Mouse (Mus musculus): ENCODE measurements around the gene Rerg. TPM values are rescaled to one million over a fixed set of nuclear protein-coding genes. Genes with fewer than 3 reads are reported as not detected.

Rerg gene
- polyA plus RNA-seq, 1 experiment, result not detected

GRCm38 (mm10) chr6:137065506-137065905, 104.8 kb downstream of the Rerg start:
- no peak overlapping the region for H3K27ac ChIP-seq (ENCODE audit: insufficient read depth, low read depth, low read length)
- H3K4me1 ChIP-seq (ENCODE audit: control insufficient read depth, insufficient read depth, low read length), result no peaks in the 10 kb centered on the region
- no peak for TF ChIP-seq CTCF (IDR thresholded peaks at IDR 0.05; ENCODE audit: low read depth, low read length)
- no peak for TF ChIP-seq POLR2A (IDR thresholded peaks at IDR 0.05; ENCODE audit: borderline replicate concordance, low read depth, low read length)
- H3K4me3 ChIP-seq (ENCODE audit: insufficient read depth, low read length), result no peak overlapping the region

GRCm38 (mm10) chr6:137064786-137065185, 105.5 kb downstream of the Rerg start:
- Histone ChIP-seq H3K27ac (ENCODE audit: insufficient read depth, low read depth, low read length) (no peak overlapping the region), H3K4me1 (ENCODE audit: control insufficient read depth, insufficient read depth, low read length) (no peaks in the 10 kb centered on the region), H3K4me3 (ENCODE audit: insufficient read depth, low read length) (no peak overlapping the region)
- TF ChIP-seq CTCF (IDR thresholded peaks at IDR 0.05; ENCODE audit: low read depth, low read length), result no peak
- no peak for TF ChIP-seq POLR2A (IDR thresholded peaks at IDR 0.05; ENCODE audit: borderline replicate concordance, low read depth, low read length)

DNA sequence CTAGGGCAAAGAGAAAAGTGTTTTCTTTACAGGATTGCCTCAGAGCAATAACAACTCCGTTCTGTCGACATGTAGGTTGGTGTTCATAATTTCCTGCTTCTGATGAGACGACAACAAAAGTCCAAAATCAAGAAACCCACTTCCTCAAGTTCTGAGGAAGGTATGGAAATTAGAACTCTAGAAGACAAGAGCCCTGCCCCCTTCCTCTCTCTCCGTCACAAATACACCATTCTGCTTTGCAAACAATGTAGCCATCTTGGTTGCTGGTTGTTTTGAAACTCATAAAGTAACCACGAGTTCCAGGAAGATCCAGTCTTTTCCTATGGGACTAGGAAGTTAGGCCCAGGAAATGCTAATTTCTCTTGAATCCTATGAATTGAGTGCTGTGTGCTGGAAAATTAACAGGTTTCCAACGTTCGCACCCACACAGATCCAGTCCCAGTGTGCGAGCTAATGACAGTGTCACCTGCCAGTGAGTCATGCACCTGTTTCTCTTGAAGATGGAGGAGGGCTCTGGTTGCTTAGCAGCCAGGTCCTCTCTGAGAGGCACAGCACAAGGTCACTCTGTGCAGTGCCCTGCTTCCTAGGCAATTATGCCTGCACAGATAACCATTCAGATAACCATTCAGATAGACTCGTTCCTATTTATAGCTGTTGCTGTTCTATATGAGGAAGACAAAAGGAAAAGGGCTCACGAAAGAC, 106.9 kb downstream of the Rerg start:
- H3K4me1 ChIP-seq (ENCODE audit: control insufficient read depth, insufficient read depth, low read length), result no peaks in the 10 kb centered on the region
- H3K27ac ChIP-seq (ENCODE audit: insufficient read depth, low read depth, low read length), result no peak overlapping the region
- H3K4me3 ChIP-seq (ENCODE audit: insufficient read depth, low read length), result no peak overlapping the region
- TF ChIP-seq POLR2A (IDR thresholded peaks at IDR 0.05; ENCODE audit: borderline replicate concordance, low read depth, low read length), result no peak
- TF ChIP-seq CTCF (IDR thresholded peaks at IDR 0.05; ENCODE audit: low read depth, low read length), result no peak

DNA sequence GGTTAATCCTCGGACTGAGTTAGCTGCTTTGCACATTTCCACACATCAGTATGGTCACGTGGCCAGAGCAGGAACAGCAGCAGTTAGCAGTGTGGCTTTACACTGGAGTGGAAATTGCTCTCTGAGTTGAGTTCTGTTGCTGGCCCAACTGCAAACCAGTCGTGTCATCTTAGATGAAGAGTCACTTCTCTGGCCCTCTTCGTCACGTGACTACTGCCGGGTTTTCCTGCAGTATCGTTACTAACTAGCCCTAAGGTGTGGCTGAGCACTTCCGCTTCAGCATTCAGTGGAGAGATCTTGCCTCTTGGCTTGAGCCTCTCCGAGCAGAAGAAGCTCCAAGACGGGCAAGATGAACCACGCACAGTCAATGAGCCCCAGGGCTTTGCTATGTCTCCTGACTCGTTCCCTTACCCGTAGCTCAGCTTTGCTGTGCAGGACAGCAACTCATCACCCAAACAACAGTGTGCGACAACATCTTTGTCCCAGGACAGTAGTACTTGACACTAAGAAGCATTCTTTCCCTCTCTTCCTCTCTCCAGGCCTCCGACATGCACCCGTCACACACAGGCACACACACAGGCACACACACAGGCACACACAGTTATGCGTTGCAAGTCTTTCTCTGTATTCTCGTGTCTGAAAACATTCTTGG, 108.3 kb downstream of the Rerg start:
- Histone ChIP-seq H3K4me1 (ENCODE audit: control insufficient read depth, insufficient read depth, low read length) (no peaks in the 10 kb centered on the region), H3K4me3 (ENCODE audit: insufficient read depth, low read length) (no peak overlapping the region), H3K27ac (ENCODE audit: insufficient read depth, low read depth, low read length) (no peak overlapping the region)
- no peak for TF ChIP-seq POLR2A (IDR thresholded peaks at IDR 0.05; ENCODE audit: borderline replicate concordance, low read depth, low read length)
- TF ChIP-seq CTCF (IDR thresholded peaks at IDR 0.05; ENCODE audit: low read depth, low read length), result no peak

DNA sequence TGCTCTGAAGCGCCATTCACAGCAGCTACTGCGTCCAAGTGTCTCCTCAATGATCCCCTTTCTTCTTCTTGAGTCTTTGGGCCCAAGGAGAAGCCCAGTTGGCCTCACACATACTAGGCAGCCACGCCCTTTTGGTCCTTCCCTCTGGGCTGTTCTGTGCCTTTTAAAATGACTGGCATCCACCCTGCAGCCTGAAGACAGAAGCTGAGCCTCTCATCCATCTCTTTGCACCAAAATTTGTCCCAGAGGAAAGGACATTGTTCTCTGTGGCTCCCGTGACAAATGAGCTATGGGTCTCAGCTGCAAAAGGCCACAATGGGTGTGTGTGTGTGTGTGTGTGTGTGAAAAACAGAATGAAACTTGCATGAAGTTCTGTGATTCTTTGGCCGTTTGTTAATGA, 109.7 kb downstream of the Rerg start:
- H3K4me3 ChIP-seq (ENCODE audit: insufficient read depth, low read length), result no peak overlapping the region
- no peak overlapping the region for H3K27ac ChIP-seq (ENCODE audit: insufficient read depth, low read depth, low read length)
- no peak for TF ChIP-seq CTCF (IDR thresholded peaks at IDR 0.05; ENCODE audit: low read depth, low read length)
- no peak for TF ChIP-seq POLR2A (IDR thresholded peaks at IDR 0.05; ENCODE audit: borderline replicate concordance, low read depth, low read length)
- no peaks in the 10 kb centered on the region for H3K4me1 ChIP-seq (ENCODE audit: control insufficient read depth, insufficient read depth, low read length)

DNA sequence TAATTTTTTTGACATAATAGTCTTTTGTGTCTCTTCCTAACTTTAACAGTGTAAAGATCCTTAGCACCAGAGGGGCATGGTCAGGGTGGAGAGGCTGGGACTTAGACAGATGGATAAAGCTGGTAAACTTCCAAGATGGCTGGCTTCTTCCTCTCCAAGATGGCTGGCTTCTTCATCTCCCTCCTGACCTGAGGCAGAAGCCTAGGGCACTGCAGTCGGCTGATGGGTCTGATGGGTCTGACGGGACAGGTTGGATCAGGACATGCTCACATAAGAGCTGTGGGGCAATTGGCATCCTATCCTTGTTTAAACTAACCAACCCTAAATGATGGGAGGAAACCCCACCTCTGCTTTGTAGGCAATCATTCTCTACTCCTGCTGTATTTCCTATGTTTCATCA, 112.0 kb downstream of the Rerg start:
- TF ChIP-seq CTCF (IDR thresholded peaks at IDR 0.05; ENCODE audit: low read depth, low read length), result no peak
- TF ChIP-seq POLR2A (IDR thresholded peaks at IDR 0.05; ENCODE audit: borderline replicate concordance, low read depth, low read length), result no peak

DNA sequence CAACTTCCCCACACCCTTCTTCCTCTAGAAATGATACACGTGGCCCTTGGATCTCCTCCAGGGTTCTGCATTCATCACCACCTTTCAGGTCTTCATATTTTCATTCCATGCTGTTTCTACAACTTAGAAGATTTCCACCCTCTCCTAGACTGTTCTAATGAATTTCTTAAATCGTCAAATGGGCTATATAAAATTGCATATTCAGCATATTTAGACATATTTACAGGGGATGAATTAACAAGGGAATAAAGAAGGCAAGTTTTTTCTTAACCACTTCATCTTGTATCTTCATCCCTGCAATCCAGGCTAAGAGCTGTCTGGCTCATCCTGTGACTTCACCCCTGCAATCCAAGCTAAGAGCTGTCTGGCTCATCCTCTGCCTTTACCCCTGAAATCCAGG, 116.2 kb downstream of the Rerg start:
- no peaks in the 10 kb centered on the region for H3K4me1 ChIP-seq (ENCODE audit: control insufficient read depth, insufficient read depth, low read length)
- H3K27ac ChIP-seq (ENCODE audit: insufficient read depth, low read depth, low read length), result no peak overlapping the region
- H3K4me3 ChIP-seq (ENCODE audit: insufficient read depth, low read length), result no peak overlapping the region
- no peak for TF ChIP-seq POLR2A (IDR thresholded peaks at IDR 0.05; ENCODE audit: borderline replicate concordance, low read depth, low read length)
- no peak for TF ChIP-seq CTCF (IDR thresholded peaks at IDR 0.05; ENCODE audit: low read depth, low read length)

More for the DNA sequence above, 112.0 kb downstream of the Rerg start:
- H3K4me1 ChIP-seq (ENCODE audit: control insufficient read depth, insufficient read depth, low read length), result no peaks in the 10 kb centered on the region
- H3K4me3 ChIP-seq (ENCODE audit: insufficient read depth, low read length), result no peak overlapping the region
- H3K27ac ChIP-seq (ENCODE audit: insufficient read depth, low read depth, low read length), result no peak overlapping the region

DNA sequence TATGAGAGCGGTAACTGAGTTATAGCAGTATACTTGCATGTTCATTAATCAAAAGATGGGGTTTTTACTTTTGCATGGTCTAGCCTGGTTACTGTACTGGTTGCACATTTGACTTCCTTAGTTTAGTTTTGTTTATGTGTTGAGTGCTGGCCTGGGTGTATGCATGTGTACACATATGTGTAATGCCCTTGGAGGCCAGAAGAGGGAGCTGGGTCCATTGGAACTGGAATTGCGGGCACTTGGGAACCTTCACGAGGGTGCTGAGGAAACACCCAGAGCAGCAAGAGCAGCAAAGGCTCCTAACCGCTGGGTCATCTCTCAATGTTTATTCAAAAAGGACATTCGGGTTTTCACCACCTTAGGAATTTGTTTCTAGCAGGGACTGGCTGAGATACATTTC, 116.8 kb downstream of the Rerg start:
- TF ChIP-seq POLR2A (IDR thresholded peaks at IDR 0.05; ENCODE audit: borderline replicate concordance, low read depth, low read length) (no peak), CTCF (IDR thresholded peaks at IDR 0.05; ENCODE audit: low read depth, low read length) (no peak; the same call in 1 of the 2 replicates)
- Histone ChIP-seq H3K27ac (ENCODE audit: insufficient read depth, low read depth, low read length) (no peak overlapping the region), H3K4me3 (ENCODE audit: insufficient read depth, low read length) (no peak overlapping the region), H3K4me1 (ENCODE audit: control insufficient read depth, insufficient read depth, low read length) (no peaks in the 10 kb centered on the region)

GRCm38 (mm10) chr6:137053006-137053405, 117.3 kb downstream of the Rerg start:
- Histone ChIP-seq H3K4me3 (ENCODE audit: insufficient read depth, low read length) (no peak overlapping the region), H3K4me1 (ENCODE audit: control insufficient read depth, insufficient read depth, low read length) (no peaks in the 10 kb centered on the region), H3K27ac (ENCODE audit: insufficient read depth, low read depth, low read length) (no peak overlapping the region)
- TF ChIP-seq CTCF (IDR thresholded peaks at IDR 0.05; ENCODE audit: low read depth, low read length), result no peak
- no peak for TF ChIP-seq POLR2A (IDR thresholded peaks at IDR 0.05; ENCODE audit: borderline replicate concordance, low read depth, low read length)

DNA sequence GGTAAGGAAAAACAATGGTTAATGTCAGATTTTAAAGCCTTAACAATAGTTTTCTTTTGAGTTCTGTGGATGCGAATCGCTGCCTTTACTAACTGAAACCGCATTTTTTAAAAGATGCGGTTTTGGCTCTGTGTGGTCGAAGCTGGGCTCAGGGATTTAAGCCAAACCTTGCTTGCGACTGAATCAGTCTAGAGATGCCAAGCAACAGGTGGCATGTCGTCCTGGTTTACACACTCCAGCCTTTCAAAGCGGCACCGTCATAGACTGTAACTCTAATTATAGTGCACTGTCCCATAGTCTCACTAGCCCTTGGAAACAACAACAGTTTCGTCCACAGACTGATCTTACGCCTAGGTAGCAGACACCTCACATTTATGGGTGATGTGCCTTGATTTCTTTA, 123.3 kb downstream of the Rerg start:
- no peaks in the 10 kb centered on the region for H3K4me1 ChIP-seq (ENCODE audit: control insufficient read depth, insufficient read depth, low read length)
- TF ChIP-seq POLR2A (IDR thresholded peaks at IDR 0.05; ENCODE audit: borderline replicate concordance, low read depth, low read length) (no peak), CTCF (IDR thresholded peaks at IDR 0.05; ENCODE audit: low read depth, low read length) (no peak)

More for the DNA sequence above, 123.3 kb downstream of the Rerg start:
- no peak overlapping the region for H3K27ac ChIP-seq (ENCODE audit: insufficient read depth, low read depth, low read length)
- no peak overlapping the region for H3K4me3 ChIP-seq (ENCODE audit: insufficient read depth, low read length)

All from bone marrow macrophage, adult 2 months (primary cell).